ENCODE assay signal across 8 mouse cellular contexts in the genomic region with DNA sequence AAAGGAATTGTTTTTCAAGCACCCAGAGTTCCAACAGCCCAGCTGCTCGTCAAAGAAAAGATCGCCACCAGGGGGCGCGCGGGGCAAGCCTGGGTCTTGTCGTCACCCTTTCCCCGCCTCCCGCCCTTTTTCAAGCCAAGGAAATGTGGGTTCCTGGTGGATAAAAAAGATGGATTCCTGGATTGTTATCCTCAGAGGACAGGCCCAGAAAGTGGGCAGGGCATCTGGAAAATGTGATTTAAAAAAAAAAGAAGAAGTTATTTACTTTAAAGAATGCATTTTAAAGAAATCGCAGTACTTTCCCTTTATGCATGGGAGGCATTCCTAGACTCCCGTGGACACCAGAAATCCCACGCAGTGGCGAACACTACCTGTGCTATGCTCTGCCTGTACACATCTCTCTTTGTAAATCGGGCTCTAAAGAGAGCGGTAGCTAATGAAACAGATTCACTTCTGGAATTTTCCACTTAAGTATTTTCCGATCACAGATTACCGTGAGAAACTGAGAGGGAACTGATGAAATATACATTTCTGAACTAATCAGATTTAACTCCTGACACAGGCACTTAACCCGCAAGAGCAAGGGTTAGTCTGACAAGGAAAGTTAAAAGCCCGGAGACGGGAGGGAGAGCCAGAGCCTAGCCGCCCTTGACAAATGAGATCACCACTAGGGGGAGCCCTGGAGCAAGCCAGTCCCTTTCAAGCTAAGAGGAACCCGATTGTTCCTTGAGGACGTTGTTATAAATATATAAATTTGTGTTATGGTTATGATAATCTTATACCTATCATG. TPM values are rescaled to one million over a fixed set of nuclear protein-coding genes. Genes with fewer than 3 reads are reported as not detected.
DNase-seq lines count a peak whose midpoint lies in the region; ATAC-seq and TF ChIP-seq lines count a peak whose summit lies in the region.

No protein-coding gene starts in this region.

- peak; percentile 83 for TF ChIP-seq CTCF in cortical plate, adult 2 months (IDR thresholded peaks at IDR 0.05; ENCODE audit: extremely low read depth, insufficient read depth, low read length)
- TF ChIP-seq CTCF in left cerebral cortex, adult 2 months (IDR thresholded peaks at IDR 0.05), result peak; percentile 92

- no peaks in the 10 kb centered on the region for H3K4me1 ChIP-seq in cortical plate, adult 2 months (ENCODE audit: control insufficient read depth, insufficient read depth, low read length)

- ATAC-seq in megakaryocyte, adult 5-6 weeks (ENCODE audit: poor library complexity, severe bottlenecking), result peak; percentile 73

- no peak overlapping the region for H3K27ac ChIP-seq in cortical plate, adult 2 months (ENCODE audit: insufficient read depth, low read length)
- peak overlapping the region; percentile 89 for H3K27ac ChIP-seq in left cerebral cortex, adult 2 months

- intact Hi-C loops in left cerebral cortex, adult 2 months (cut with DNase I), result loop anchor here (1.0 to 10.0 kb wide), 5 partner anchors 64 to 297 kb away; a partner anchor contains a TSS

- peak; percentile 98 for DNase-seq in adipocyte (ENCODE audit: low spot score)
- peak; percentile 100 for DNase-seq in gastrocnemius, postnatal 10 days
- peak; percentile 82 for DNase-seq in hindlimb bud, embryonic 11.5 days (ENCODE audit: extremely low spot score, low read depth, low spot score)
- peak; percentile 91 to 95 for DNase-seq in left cerebral cortex, adult 2 months (ENCODE audit: extremely low spot score in 1 of 2, low spot score in 2 of 2)
- peak; percentile 92 for DNase-seq in right cerebral cortex, adult 18-20 months
- DNase-seq in urinary bladder, adult 2 months (ENCODE audit: low spot score), result peak; percentile 92

- TF ChIP-seq POLR2A in cortical plate, adult 2 months (IDR thresholded peaks at IDR 0.05; ENCODE audit: extremely low read depth, insufficient read depth, low read length), result no peak

- peak overlapping the region; percentile 18; the same call in 1 of the 2 replicates for H3K4me3 ChIP-seq in cortical plate, adult 2 months (ENCODE audit: insufficient read depth, low read length)
- H3K4me3 ChIP-seq in left cerebral cortex, adult 2 months, result peak overlapping the region; percentile 48

RNA-seq across cellular contexts. Expression of a gene that starts 19.6 kb away (rescaled TPM):
- 489 and 526 TPM in 2 replicates for polyA plus RNA-seq in cortical plate, adult 2 months (2012; rRNA removed)
- total RNA-seq in gastrocnemius, postnatal 10 days (2021), result 10 to 100 TPM; 48.7 to 62.2 TPM
- total RNA-seq in left cerebral cortex, adult 2 months (2021), result 100 to 1,000 TPM; 334 to 335 TPM
- 8.7 and 9.5 TPM in 2 replicates for total RNA-seq in megakaryocyte, adult 5-6 weeks (2015)
- total RNA-seq in megakaryocyte, adult 5-6 weeks (2017), result 5.2 and 9.6 TPM in 2 replicates
- polyA plus RNA-seq in urinary bladder, adult 2 months (2012; rRNA removed), result 121 and 128 TPM in 2 replicates

RNA-seq across cellular contexts. Expression of a gene that starts 20.5 kb away (rescaled TPM):
- polyA plus RNA-seq in cortical plate, adult 2 months (2012; rRNA removed), result 0.04 and 0.11 TPM in 2 replicates
- under 1 TPM in 1 of 2 experiments, not detected in 1; 0.38 TPM for total RNA-seq in gastrocnemius, postnatal 10 days (2021)
- under 1 TPM in 1 of 2 experiments, not detected in 1; 0.87 TPM for total RNA-seq in left cerebral cortex, adult 2 months (2021)
- total RNA-seq in megakaryocyte, adult 5-6 weeks (2015), result not detected in 2 replicates
- not detected in 2 replicates for total RNA-seq in megakaryocyte, adult 5-6 weeks (2017)
- 0.56 and 0.91 TPM in 2 replicates for polyA plus RNA-seq in urinary bladder, adult 2 months (2012; rRNA removed)

RNA-seq across cellular contexts. Expression of a gene that starts 41.7 kb away (rescaled TPM):
- 66.7 and 72.9 TPM in 2 replicates for polyA plus RNA-seq in cortical plate, adult 2 months (2012; rRNA removed)
- 10 to 100 TPM; 34.6 to 40.5 TPM for total RNA-seq in gastrocnemius, postnatal 10 days (2021)
- 10 to 100 TPM; 31.7 to 31.8 TPM for total RNA-seq in left cerebral cortex, adult 2 months (2021)
- 3.8 and 5.9 TPM in 2 replicates for total RNA-seq in megakaryocyte, adult 5-6 weeks (2015)
- total RNA-seq in megakaryocyte, adult 5-6 weeks (2017), result 12.9 and 24.2 TPM in 2 replicates
- 80.2 and 82.5 TPM in 2 replicates for polyA plus RNA-seq in urinary bladder, adult 2 months (2012; rRNA removed)

RNA-seq across cellular contexts. Expression of a gene that starts 42.2 kb away (rescaled TPM):
- polyA plus RNA-seq in cortical plate, adult 2 months (2012; rRNA removed), result 65.7 and 67.6 TPM in 2 replicates
- total RNA-seq in gastrocnemius, postnatal 10 days (2021), result 10 to 100 TPM; 18.0 to 23.3 TPM
- 10 to 100 TPM; 29.0 to 30.1 TPM for total RNA-seq in left cerebral cortex, adult 2 months (2021)
- total RNA-seq in megakaryocyte, adult 5-6 weeks (2015), result 9.8 and 10.4 TPM in 2 replicates
- 3.3 and 8.8 TPM in 2 replicates for total RNA-seq in megakaryocyte, adult 5-6 weeks (2017)
- 31.3 and 37.1 TPM in 2 replicates for polyA plus RNA-seq in urinary bladder, adult 2 months (2012; rRNA removed)

RNA-seq across cellular contexts. Expression of a gene that starts 47.1 kb away (rescaled TPM):
- 0.11 and 0.29 TPM in 2 replicates for polyA plus RNA-seq in cortical plate, adult 2 months (2012; rRNA removed)
- under 1 TPM in 1 of 2 experiments, not detected in 1; 0.18 TPM for total RNA-seq in gastrocnemius, postnatal 10 days (2021)
- under 1 TPM in 1 of 2 experiments, not detected in 1; 0.07 TPM for total RNA-seq in left cerebral cortex, adult 2 months (2021)
- total RNA-seq in megakaryocyte, adult 5-6 weeks (2015), result 7.0 and 10.5 TPM in 2 replicates
- total RNA-seq in megakaryocyte, adult 5-6 weeks (2017), result 5.4 and 9.4 TPM in 2 replicates
- 3.6 and 3.8 TPM in 2 replicates for polyA plus RNA-seq in urinary bladder, adult 2 months (2012; rRNA removed)

Comparison
In these comparisons a context has a peak if more than half of its experiments do, and no peak if none do; other contexts are left out.
1. RNA of a gene that starts 19.6 kb away (total RNA-seq): 334 to 335 TPM in left cerebral cortex, adult 2 months; 48.7 to 62.2 TPM in gastrocnemius, postnatal 10 days and 5.2 to 9.6 TPM in megakaryocyte, adult 5-6 weeks; every median in the first group is over 4 times any median in the second.
2. Peak in every context shown above with its lines, with median percentiles within 50 percentile points of each other: DNase-seq.